Mouse (Mus musculus): ENCODE measurements at regions not wholly inside any gene's neighbourhood (a gene's known extent, or its start where the extent isn't known, plus 50 kb on each side); places are given as distances from the start of the nearest gene placed in this dataset.
A peak's percentile ranks its signal among the peaks of the same experiment; 100 is the strongest.

DNA sequence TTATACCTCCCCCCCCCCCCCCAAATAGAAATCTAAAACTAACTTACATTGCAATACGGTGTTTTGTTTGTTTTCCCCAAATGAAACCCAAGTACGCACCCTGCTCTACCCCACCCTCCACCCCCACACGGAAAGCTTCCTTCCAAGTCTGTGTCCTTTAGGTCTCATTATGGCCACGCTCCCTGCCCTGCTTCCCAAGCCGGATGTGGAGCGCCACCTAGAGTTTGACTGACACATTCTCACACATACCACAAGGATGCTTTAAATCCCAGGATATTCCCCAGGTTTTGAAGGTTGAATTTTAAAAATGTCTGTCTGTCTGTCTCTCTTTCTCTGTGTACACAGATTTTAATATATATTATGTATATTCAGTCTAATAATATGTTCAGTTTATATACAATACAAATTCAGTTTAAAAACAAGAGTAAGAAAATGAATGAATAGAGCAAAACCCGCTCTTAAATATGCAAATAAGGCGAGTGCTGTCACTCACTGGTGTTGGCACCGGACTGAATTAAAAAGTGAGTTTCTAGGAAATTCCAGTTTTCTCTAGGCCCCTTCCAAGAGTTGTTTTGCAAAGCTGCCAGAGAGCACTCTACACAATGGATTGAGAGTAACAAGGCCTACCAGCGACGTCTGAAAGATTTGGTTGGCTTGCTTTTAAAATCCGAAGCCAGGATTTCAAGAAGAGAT lies 190.9 kb upstream of the Hmga2 start:
- DNase-seq: peak; percentile 56 to 79
- intact Hi-C loops (cut with DNase I): no loop called here

- intact Hi-C loops (cut with DNase I): no loop called here
- DNase-seq: no peak
Measured at GRCm38 (mm10) chr10:120666202-120666860, 190.1 kb upstream of the Hmga2 start.

DNA sequence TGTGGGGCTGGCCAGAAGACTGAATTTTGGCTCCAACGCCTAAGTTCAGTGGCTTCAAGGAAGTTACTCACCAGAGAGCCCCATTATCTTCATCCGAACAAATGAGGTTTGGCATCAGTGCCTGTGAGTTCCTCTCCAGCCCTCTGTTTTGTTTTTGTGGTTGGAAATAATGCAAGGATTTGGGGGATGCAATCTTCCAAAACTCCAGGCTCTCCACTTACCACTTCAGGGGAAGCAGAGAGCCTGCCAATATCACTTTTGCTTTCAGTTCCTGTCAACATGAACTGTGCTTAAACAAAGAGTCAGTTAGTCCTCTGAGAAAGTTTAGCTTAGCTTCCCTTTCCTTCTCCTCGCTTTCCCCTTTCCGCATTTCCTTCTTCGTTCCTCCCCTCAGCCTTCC lies 189.4 kb upstream of the Hmga2 start:
- peak; percentile 31 to 37 for DNase-seq
- intact Hi-C loops (cut with DNase I): no loop called here

DNA sequence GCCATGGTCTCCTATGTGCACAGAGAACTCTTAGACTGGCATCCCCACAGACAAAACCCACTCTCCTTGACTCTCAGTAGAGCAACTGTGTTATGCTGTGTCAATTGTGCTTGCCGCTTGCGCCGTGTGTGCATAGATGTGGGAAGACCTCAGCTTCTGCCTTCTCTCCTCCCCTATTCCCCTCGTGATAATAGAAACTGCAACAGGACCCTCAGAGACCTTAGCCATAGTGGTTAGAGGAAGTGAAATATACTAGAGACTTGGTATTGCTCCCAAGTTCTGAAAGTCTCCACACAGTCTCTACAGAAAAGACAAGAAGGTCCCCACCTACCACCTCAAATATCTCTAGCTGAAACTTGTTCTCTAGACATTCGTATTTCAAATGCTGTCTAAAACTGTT lies 188.2 kb upstream of the Hmga2 start:
- no peak for DNase-seq
- intact Hi-C loops (cut with DNase I): no loop called here

- no peak for DNase-seq
- intact Hi-C loops (cut with DNase I): no loop called here
Measured at GRCm38 (mm10) chr10:120663396-120663795, 187.1 kb upstream of the Hmga2 start.

GRCm38 (mm10) chr10:120660503-120660902 lies 184.2 kb upstream of the Hmga2 start:
- intact Hi-C loops (cut with DNase I): loop anchor here (2.0 kb wide), 1 partner anchor 14 kb away; no protein-coding TSS in a partner anchor

GRCm38 (mm10) chr10:120655238-120655931 lies 179.1 kb upstream of the Hmga2 start:
- no peak for DNase-seq
- intact Hi-C loops (cut with DNase I): no loop called here

More at GRCm38 (mm10) chr10:120660503-120660902, 184.2 kb upstream of the Hmga2 start:
- DNase-seq: no peak

DNA sequence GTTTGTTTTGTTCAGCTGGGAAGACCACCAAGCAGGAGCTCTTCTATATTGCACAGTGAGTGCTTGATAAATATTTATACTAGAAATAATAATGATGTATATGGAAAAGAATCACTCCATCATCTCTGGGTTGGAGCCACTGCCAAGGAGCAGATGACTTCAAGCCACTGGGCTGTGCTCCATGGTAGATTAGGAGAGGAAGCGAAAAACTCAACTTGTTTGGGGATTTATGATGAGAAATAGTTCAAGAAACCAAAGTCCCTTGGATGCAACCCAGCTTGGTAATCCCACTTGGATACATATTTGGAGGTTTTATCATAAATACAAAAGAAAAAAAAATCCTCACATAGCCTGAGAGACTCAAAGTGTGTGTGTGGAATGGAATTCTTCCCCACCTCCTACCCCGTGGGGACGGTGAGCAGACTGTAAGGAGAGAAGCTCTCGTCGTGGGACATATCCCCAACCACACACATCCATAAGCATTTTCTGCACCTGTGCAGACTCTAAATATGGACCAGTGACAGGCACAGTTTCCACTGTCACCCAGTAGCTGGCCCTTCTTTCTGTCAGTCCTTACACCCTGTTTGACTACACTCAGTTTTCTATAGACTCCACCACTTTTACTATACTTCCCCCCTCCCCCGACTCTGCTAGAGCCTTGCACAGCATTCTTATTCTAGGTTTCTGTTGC lies 176.4 kb upstream of the Hmga2 start:
- intact Hi-C loops (cut with DNase I): no loop called here
- no peak for DNase-seq

- intact Hi-C loops (cut with DNase I): no loop called here
- DNase-seq: no peak
Measured at GRCm38 (mm10) chr10:120651845-120652244, 175.6 kb upstream of the Hmga2 start.

GRCm38 (mm10) chr10:120650336-120650735 lies 174.1 kb upstream of the Hmga2 start:
- intact Hi-C loops (cut with DNase I): no loop called here
- no peak for DNase-seq

DNA sequence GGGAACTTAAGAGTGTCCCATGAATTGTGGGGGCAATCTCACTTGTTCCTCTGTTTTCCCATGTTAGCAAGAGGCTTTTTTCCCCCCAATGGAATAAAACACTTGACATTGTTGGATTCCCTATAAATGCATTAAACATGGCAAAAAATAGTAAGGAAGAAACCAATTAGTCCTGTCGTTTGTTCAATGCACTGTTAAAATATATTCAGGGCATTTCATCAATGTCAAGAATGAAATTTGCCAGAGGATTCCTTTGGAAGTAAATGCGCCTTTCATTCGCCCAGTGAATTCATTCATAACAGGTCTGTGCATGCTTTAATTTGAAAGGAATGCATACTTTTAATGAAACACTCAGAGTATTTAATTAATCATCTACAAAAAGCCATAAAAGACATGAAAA lies 172.5 kb upstream of the Hmga2 start:
- intact Hi-C loops (cut with DNase I): no loop called here
- no peak for DNase-seq

DNA sequence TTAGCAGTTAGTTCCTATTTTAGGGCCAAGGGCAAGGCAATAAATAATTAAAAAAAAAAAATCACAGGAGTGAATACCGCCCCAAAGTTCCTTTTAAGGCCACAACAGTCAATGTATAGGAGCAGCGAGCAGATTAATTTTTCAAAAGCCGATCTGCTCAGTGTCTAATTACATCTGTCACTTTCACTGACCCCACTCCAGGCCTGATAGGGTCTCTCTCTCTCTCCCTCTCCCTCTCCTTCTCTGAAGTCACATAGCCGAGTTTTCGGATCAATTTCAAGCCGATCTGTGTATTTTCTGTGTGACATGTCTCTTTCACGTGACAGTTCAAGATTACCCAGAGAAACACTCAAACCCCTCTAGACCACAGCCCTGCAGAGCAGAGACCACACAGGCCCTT lies 171.8 kb upstream of the Hmga2 start:
- intact Hi-C loops (cut with DNase I): no loop called here

DNA sequence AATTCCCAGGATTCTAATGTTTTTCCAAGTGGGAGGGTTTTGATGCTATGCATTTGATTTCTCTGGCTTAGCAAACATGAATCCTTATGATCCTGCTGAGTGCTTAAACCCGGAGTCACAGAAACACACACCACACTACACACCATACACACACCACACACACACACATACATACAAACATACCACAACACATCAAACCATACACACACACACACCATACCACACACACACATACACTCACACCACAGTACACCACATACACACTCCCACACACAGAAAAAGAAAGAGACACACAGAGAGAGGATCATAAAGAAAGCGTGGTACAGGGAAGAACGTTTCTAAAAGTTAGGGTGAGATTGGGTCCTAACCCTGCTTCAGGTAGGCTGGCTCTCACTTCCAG lies 171.1 kb upstream of the Hmga2 start:
- DNase-seq: no peak
- intact Hi-C loops (cut with DNase I): loop anchor here (2.0 kb wide), 1 partner anchor 13 kb away; no protein-coding TSS in a partner anchor

More for the DNA sequence above, 171.8 kb upstream of the Hmga2 start:
- DNase-seq: no peak

DNA sequence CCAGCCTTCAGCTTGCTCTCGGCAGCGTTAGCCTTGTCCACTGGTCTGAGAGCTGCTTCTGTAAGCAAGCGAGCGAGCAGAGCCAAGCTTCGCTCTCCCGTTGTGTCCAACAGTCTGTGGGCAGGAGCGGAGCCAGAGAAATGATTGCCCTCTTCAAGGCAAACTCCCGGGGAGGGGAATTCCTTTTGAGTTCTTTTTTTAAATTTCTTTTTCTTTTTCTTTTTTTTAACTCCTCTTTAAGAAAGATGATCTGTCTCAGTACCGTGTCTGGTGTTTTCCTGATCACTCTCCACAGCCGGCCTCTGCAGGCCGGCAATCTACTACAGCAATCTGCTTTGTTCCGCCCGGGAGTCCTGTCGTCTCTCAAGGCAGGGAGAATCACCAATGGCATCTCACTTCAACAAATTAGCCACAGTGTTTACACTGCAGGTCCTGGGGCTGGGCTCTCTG lies 170.6 kb upstream of the Hmga2 start:
- peak; percentile 32 to 35 for DNase-seq
- intact Hi-C loops (cut with DNase I): loop anchor here (2.0 kb wide), 1 partner anchor 14 kb away; no protein-coding TSS in a partner anchor

DNA sequence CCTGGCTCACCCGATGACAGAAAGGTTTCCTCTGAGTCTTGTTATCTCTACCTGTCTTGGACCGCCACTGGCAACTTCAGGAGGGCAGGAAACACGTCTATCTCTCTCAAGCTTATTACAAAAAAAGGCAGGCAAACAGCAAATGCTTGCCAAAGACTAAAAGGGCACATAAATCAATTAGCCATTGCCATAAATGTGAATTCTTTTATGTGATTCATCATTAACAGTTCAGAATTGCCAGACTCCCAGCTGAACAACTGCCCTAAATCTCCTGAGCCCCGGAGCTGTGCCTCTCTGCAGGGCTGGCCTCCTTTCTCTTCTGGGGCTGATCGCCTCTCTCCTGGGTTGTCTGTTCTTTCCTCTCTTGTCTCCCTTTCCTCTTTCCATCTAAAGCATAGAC lies 164.6 kb upstream of the Hmga2 start:
- DNase-seq: no peak
- intact Hi-C loops (cut with DNase I): no loop called here

DNA sequence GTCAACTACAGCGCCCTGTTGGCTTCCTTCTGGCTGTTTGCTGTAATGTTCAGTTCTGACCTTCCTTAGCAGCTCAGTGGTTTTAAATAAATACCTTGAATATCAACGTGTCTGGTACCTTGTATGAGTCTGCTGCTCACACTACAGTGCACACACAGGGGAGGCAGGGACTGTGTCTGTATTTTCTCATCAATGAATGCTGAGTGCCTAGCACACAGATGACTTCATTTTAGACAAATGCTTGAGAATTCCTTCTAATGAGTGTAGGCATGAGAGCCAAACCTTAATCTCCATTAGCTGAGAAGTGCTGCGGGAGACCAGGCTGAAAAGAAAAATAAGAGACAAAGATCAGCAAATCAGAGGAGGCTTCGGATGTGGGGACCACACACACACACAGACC lies 162.0 kb upstream of the Hmga2 start:
- intact Hi-C loops (cut with DNase I): no loop called here
- DNase-seq: no peak

- intact Hi-C loops (cut with DNase I): no loop called here
- DNase-seq: peak; percentile 29 to 47
Measured at GRCm38 (mm10) chr10:120635818-120636543, 159.7 kb upstream of the Hmga2 start.

GRCm38 (mm10) chr10:120635194-120635593 lies 158.9 kb upstream of the Hmga2 start:
- no peak for DNase-seq
- intact Hi-C loops (cut with DNase I): no loop called here

- intact Hi-C loops (cut with DNase I): no loop called here
- DNase-seq: no peak
Measured at GRCm38 (mm10) chr10:120632071-120632470, 155.8 kb upstream of the Hmga2 start.

- DNase-seq: no peak
- intact Hi-C loops (cut with DNase I): no loop called here
Measured at GRCm38 (mm10) chr10:120628066-120628465, 151.8 kb upstream of the Hmga2 start.
